Mouse (Mus musculus): Measurements from ENCODE around the gene Csnk1g2. TPM values are rescaled to one million over a fixed set of nuclear protein-coding genes. Genes with fewer than 3 reads are reported as not detected.

The Csnk1g2 gene
- polyA plus RNA-seq, 1 experiment: 252 TPM

GRCm38 (mm10) chr10:80677128-80677875 is 54.7 kb downstream of the Csnk1g2 start:
- DNase-seq (ENCODE audit: extremely low spot score in 1 of 2, low spot score in 1 of 2): no peak

- peak; percentile 78 to 81 for DNase-seq (ENCODE audit: extremely low spot score in 1 of 2, low spot score in 1 of 2)
These were observed 55.4 kb downstream of the Csnk1g2 start, which contains the start of gene Mknk2 for GRCm38 (mm10) chr10:80677942-80678436. Mknk2 (minus strand) TSS chr10:80678112.

GRCm38 (mm10) chr10:80678601-80679377 is 56.2 kb downstream of the Csnk1g2 start:
- DNase-seq (ENCODE audit: extremely low spot score in 1 of 2, low spot score in 1 of 2): no peak

- no peak for DNase-seq (ENCODE audit: extremely low spot score in 1 of 2, low spot score in 1 of 2)
These were observed 57.1 kb downstream of the Csnk1g2 start for GRCm38 (mm10) chr10:80679556-80680259.

GRCm38 (mm10) chr10:80680260-80680696 is 57.6 kb downstream of the Csnk1g2 start:
- DNase-seq (ENCODE audit: extremely low spot score in 1 of 2, low spot score in 1 of 2): no peak

GRCm38 (mm10) chr10:80682003-80682402 is 59.4 kb downstream of the Csnk1g2 start:
- DNase-seq (ENCODE audit: extremely low spot score in 1 of 2, low spot score in 1 of 2): no peak

GRCm38 (mm10) chr10:80683647-80684046 is 61.0 kb downstream of the Csnk1g2 start:
- no peak for DNase-seq (ENCODE audit: extremely low spot score in 1 of 2, low spot score in 1 of 2)

GRCm38 (mm10) chr10:80684214-80684613 is 61.6 kb downstream of the Csnk1g2 start:
- DNase-seq (ENCODE audit: extremely low spot score in 1 of 2, low spot score in 1 of 2): peak in 1 of 2 experiments; percentile 71

- DNase-seq (ENCODE audit: extremely low spot score in 1 of 2, low spot score in 1 of 2): no peak
These were observed 62.3 kb downstream of the Csnk1g2 start for GRCm38 (mm10) chr10:80684984-80685383.

- DNase-seq (ENCODE audit: extremely low spot score in 1 of 2, low spot score in 1 of 2): no peak
These were observed 64.0 kb downstream of the Csnk1g2 start for GRCm38 (mm10) chr10:80686617-80687016.

GRCm38 (mm10) chr10:80687850-80688249 is 65.2 kb downstream of the Csnk1g2 start:
- DNase-seq (ENCODE audit: extremely low spot score in 1 of 2, low spot score in 1 of 2): peak in 1 of 2 experiments; percentile 72

Other genes with a start within 250 kb of the Csnk1g2 start
- gene Mex3d, start 235.2 kb upstream of the Csnk1g2 start, polyA plus RNA-seq (2012; rRNA removed): 17.2 and 17.7 TPM in 2 replicates
- gene Mbd3, start 223.3 kb upstream of the Csnk1g2 start, polyA plus RNA-seq (2012; rRNA removed): 200 and 215 TPM in 2 replicates
- gene Uqcr11, start 216.0 kb upstream of the Csnk1g2 start, polyA plus RNA-seq (2012; rRNA removed): 1,306 and 1,773 TPM in 2 replicates
- gene Tcf3, start 189.2 kb upstream of the Csnk1g2 start, polyA plus RNA-seq (2012; rRNA removed): 33.5 and 34.2 TPM in 2 replicates
- 0.02 and 0.04 TPM in 2 replicates for gene Onecut3, start 128.0 kb upstream of the Csnk1g2 start, polyA plus RNA-seq (2012; rRNA removed)
- 0.22 and 0.25 TPM in 2 replicates for gene Atp8b3, start 83.7 kb upstream of the Csnk1g2 start, polyA plus RNA-seq (2012; rRNA removed)
- 45.5 and 49.0 TPM in 2 replicates for gene Rexo1, start 61.3 kb upstream of the Csnk1g2 start, polyA plus RNA-seq (2012; rRNA removed)
- 37.9 and 41.5 TPM in 2 replicates for gene Klf16, start 45.5 kb upstream of the Csnk1g2 start, polyA plus RNA-seq (2012; rRNA removed)
- gene Abhd17a, start 32.5 kb upstream of the Csnk1g2 start, polyA plus RNA-seq (2012; rRNA removed): 253 and 271 TPM in 2 replicates
- 61.0 and 66.1 TPM in 2 replicates for gene Scamp4, start 20.0 kb upstream of the Csnk1g2 start, polyA plus RNA-seq (2012; rRNA removed)
- gene Adat3, start 20.0 kb upstream of the Csnk1g2 start, polyA plus RNA-seq (2012; rRNA removed): 5.6 and 8.1 TPM in 2 replicates
- 2.8 and 3.1 TPM in 2 replicates for gene Gm49322, start 16.8 kb upstream of the Csnk1g2 start, polyA plus RNA-seq (2012; rRNA removed)
- 108 and 109 TPM in 2 replicates for gene Btbd2, start 34.2 kb downstream of the Csnk1g2 start, polyA plus RNA-seq (2012; rRNA removed)
- 43.8 and 51.6 TPM in 2 replicates for gene Mknk2, start 55.3 kb downstream of the Csnk1g2 start, polyA plus RNA-seq (2012; rRNA removed)
- gene Mob3a, start 79.1 kb downstream of the Csnk1g2 start, polyA plus RNA-seq (2012; rRNA removed): 9.1 and 10.6 TPM in 2 replicates
- gene Izumo4, start 79.3 kb downstream of the Csnk1g2 start, polyA plus RNA-seq (2012; rRNA removed): 99.6 and 108 TPM in 2 replicates
- 161 and 170 TPM in 2 replicates for gene Ap3d1, start 119.4 kb downstream of the Csnk1g2 start, polyA plus RNA-seq (2012; rRNA removed)
- gene Dot1l, start 132.4 kb downstream of the Csnk1g2 start, polyA plus RNA-seq (2012; rRNA removed): 74.8 and 79.5 TPM in 2 replicates
- gene Sf3a2, start 175.4 kb downstream of the Csnk1g2 start, polyA plus RNA-seq (2012; rRNA removed): 42.2 and 50.7 TPM in 2 replicates
- gene Plekhj1, start 175.8 kb downstream of the Csnk1g2 start, polyA plus RNA-seq (2012; rRNA removed): 65.6 and 65.9 TPM in 2 replicates
- gene Amh, start 182.4 kb downstream of the Csnk1g2 start, polyA plus RNA-seq (2012; rRNA removed): 2.6 and 3.8 TPM in 2 replicates
- gene Jsrp1, start 190.7 kb downstream of the Csnk1g2 start, polyA plus RNA-seq (2012; rRNA removed): 5.7 and 6.2 TPM in 2 replicates
- gene Oaz1, start 203.8 kb downstream of the Csnk1g2 start, polyA plus RNA-seq (2012; rRNA removed): 706 and 773 TPM in 2 replicates
- 16.0 and 20.3 TPM in 2 replicates for gene Lingo3, start 221.2 kb downstream of the Csnk1g2 start, polyA plus RNA-seq (2012; rRNA removed)
- gene Lsm7, start 232.4 kb downstream of the Csnk1g2 start, polyA plus RNA-seq (2012; rRNA removed): 230 and 259 TPM in 2 replicates
- 72.2 and 75.1 TPM in 2 replicates for gene Sppl2b, start 232.4 kb downstream of the Csnk1g2 start, polyA plus RNA-seq (2012; rRNA removed)
- 0.16 and 0.17 TPM in 2 replicates for gene Tmprss9, start 249.0 kb downstream of the Csnk1g2 start, polyA plus RNA-seq (2012; rRNA removed)

Data from frontal cortex, adult 2 months (tissue).